Mouse (Mus musculus): ENCODE results near the gene Slc22a30. TPM values are rescaled to one million over a fixed set of nuclear protein-coding genes. Genes with fewer than 3 reads are reported as not detected.
"Not testable (repeated sequence)": the region's sequence is repeated elsewhere in the genome, so short reads cannot be mapped to it uniquely, and the experiment has no call there.

Gene Slc22a30
- polyA plus RNA-seq (2016; fragmentation: Nextera tagmentation; extraction: Ambion mirVana), result not detected in 2 replicates

DNA sequence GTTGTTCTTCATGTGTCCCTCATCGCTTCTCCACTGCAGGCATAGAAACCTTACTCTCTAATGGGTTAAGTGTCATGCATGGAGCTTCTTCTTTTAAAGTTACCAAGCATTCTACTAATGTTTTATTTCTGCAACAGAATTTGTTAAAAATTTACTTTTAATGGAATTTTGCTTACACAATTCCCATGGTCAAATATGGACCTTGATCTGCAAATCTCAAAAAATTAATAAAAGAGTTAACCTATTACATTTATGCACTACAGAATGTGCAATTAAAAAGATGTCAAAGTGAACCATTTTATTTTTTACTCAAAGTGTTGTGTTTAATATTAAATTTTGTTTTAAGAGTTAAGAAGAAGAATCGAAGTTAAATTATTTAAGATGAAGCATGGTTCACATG lies at the start of gene Slc22a30:
Slc22a30 (minus strand) TSS at position 101 of the 400 bp plus-strand sequence.
- not testable (repeated sequence) for ATAC-seq (ENCODE audit: insufficient number of reproducible peaks, insufficient read depth, low FRiP score, low TSS enrichment, low read depth); H3K4me1 ChIP-seq (replicated peaks); H3K36me3 ChIP-seq; H3K9ac ChIP-seq (replicated peaks); H3K27ac ChIP-seq; H3K4me3 ChIP-seq (replicated peaks); H3K4me2 ChIP-seq; H3K9me3 ChIP-seq; H3K27me3 ChIP-seq
- 95% methylated on average over 1 of the region's 2 CpGs for WGBS

DNA sequence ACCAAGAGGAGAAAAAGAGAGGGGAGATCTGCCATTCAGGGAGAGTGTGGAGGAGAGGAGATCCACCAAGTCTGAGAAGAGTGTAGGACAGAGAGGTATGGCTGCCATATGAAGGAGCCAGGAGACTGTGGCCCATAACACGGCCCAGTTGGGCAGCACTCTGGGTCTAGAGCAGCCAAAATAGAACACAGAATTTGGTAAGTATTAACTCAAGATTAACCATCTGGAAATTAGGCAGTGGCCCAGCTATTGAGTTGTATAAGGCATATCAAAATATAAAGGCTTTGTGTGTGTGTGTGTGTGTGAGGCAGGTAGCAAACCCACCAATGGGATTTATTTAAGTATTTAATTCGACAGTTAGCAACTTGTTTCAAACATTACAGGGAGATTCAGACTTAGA lies 43.4 kb upstream of the Slc22a30 start:
- Histone ChIP-seq H3K4me2 (no peak overlapping the region), H3K4me3 (replicated peaks) (no peak overlapping the region), H3K36me3 (no peaks in the 10 kb centered on the region), H3K4me1 (replicated peaks) (no peaks in the 10 kb centered on the region), H3K9me3 (peaks cover 5% of the 10 kb centered on the region; the same call in 1 of the 2 replicates), H3K27ac (no peak overlapping the region), H3K27me3 (no peaks in the 10 kb centered on the region), H3K9ac (replicated peaks) (no peak overlapping the region)
- ATAC-seq (ENCODE audit: insufficient number of reproducible peaks, insufficient read depth, low FRiP score, low TSS enrichment, low read depth), result no peak
- 83% methylated on average over 2 of the region's 2 CpGs for WGBS

DNA sequence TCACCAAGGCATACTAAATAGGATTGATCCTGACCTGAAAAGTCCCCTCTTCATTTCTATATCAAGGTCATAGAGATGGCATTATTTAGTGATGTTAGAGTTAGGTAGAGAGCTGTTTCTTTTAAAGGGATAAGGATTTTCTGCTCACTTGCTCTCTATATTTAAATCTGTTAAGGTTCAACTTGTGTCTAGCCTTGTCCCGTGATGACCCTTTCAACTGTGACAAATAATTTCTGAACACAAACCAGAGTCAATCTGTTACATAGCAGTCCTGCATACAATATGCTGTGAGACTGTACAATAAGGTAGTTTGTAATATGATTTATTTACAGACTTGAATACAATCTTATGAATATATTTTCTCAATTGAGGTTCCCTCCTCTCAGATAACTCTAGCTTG lies 42.6 kb upstream of the Slc22a30 start:
- Histone ChIP-seq H3K9ac (replicated peaks) (no peak overlapping the region), H3K9me3 (peaks cover 12% of the 10 kb centered on the region; the same call in 1 of the 2 replicates), H3K27ac (no peak overlapping the region), H3K4me1 (replicated peaks) (no peaks in the 10 kb centered on the region), H3K4me3 (replicated peaks) (no peak overlapping the region), H3K36me3 (no peaks in the 10 kb centered on the region), H3K4me2 (no peak overlapping the region), H3K27me3 (no peaks in the 10 kb centered on the region)
- WGBS, result 86% methylated on average over 1 of the region's 1 CpGs
- no peak for ATAC-seq (ENCODE audit: insufficient number of reproducible peaks, insufficient read depth, low FRiP score, low TSS enrichment, low read depth)

DNA sequence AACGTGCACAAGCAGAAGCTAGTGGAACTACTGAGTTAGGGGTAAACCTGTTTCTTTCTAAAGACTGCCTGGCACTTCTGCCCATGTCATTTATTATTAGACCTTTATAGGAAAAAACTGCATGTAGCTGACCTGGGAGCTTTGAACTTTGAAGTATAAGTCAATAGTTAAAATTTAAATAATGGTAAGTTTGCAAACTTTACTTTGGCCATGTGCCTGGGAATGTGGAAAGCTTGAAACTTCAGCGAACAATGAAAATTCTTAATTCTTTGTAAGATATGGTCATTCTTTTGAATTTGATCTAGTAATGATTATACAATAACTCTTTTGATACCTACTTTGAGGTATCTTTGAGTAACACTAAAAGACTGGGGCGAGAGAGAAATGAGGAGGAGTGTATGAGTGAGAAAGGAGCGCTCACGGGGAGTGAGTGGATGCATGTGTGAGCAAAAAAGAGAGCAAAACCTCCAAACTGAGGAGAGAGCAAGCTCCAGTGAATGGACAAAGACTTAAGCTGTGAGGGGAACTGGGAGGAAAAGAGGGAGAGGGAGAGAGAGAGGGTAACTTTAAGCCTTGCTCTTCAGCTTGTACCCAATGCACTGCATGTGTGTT lies 26.2 kb upstream of the Slc22a30 start:
- H3K4me1 ChIP-seq (replicated peaks), result no peaks in the 10 kb centered on the region
- no peaks in the 10 kb centered on the region for H3K9me3 ChIP-seq
- no peaks in the 10 kb centered on the region for H3K36me3 ChIP-seq
- H3K4me2 ChIP-seq, result no peak overlapping the region
- no peak overlapping the region for H3K9ac ChIP-seq (replicated peaks)
- no peak for ATAC-seq (ENCODE audit: insufficient number of reproducible peaks, insufficient read depth, low FRiP score, low TSS enrichment, low read depth)
- WGBS, result 83% methylated on average over 5 of the region's 5 CpGs
- H3K27ac ChIP-seq, result no peak overlapping the region
- no peak overlapping the region for H3K4me3 ChIP-seq (replicated peaks)
- no peaks in the 10 kb centered on the region for H3K27me3 ChIP-seq

DNA sequence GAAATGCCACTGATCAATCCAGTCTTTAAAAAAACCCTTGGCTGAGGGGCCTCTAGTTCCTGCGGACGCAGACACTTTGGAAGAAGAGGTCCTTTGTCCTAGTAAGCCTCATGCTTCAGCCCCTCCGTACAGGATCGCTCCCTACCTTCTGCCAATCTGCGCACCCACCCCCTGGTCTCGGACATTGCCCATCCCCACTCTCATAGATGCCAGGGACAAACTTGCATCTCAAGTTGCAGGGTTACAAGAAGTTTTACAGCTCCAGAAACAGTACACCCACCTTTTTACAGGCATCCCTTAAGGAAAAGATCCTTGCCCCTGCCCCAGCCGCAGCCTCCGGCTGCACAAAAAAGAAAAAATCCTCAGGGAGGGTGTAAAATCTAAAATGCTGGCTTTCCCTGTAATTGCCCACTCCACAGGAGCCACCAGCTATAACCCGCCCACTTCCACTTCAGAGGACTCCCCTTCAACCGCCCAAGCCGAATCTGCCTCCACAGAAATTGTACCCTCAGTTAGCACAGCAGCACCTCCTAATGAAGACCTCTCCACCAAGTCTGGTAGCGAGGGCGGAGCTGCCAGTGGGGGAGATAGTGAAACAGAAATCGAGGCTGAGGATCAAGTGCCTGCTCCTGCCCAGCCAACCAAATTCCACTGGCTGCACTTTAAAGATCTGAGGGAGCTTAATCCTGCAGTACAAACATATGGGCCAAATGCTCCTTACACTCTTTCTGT lies 2.5 kb upstream of the Slc22a30 start:
- WGBS, result 35% methylated on average over 14 of the region's 14 CpGs
- H3K27ac ChIP-seq, result 0 out of 2 replicates have a peak overlapping the region, but pooled peaks have one; percentile 53
- H3K4me2 ChIP-seq, result peak overlapping the region; percentile 35
- ATAC-seq (ENCODE audit: insufficient number of reproducible peaks, insufficient read depth, low FRiP score, low TSS enrichment, low read depth), result peak; percentile 76
- H3K27me3 ChIP-seq; H3K9me3 ChIP-seq; H3K36me3 ChIP-seq; H3K9ac ChIP-seq (replicated peaks); H3K4me1 ChIP-seq (replicated peaks): not testable (repeated sequence)
- 0 out of 2 replicates have a peak overlapping the region, but pooled peaks have one; percentile 13 for H3K4me3 ChIP-seq (replicated peaks)

Other genes with a start within 250 kb of the Slc22a30 start
- not detected in 2 replicates for gene Slc22a29, start 186.2 kb downstream of the Slc22a30 start, polyA plus RNA-seq (2016; fragmentation: Nextera tagmentation; extraction: Ambion mirVana)
- 0.26 TPM in 1 of 2 replicates, not detected in the other for gene Slc22a8, start 186.1 kb upstream of the Slc22a30 start, polyA plus RNA-seq (2016; fragmentation: Nextera tagmentation; extraction: Ambion mirVana)
- gene Slc22a6, start 212.9 kb upstream of the Slc22a30 start, polyA plus RNA-seq (2016; fragmentation: Nextera tagmentation; extraction: Ambion mirVana), result not detected in 2 replicates